8 mouse cellular contexts compared by ENCODE assay signal in the genomic region with DNA sequence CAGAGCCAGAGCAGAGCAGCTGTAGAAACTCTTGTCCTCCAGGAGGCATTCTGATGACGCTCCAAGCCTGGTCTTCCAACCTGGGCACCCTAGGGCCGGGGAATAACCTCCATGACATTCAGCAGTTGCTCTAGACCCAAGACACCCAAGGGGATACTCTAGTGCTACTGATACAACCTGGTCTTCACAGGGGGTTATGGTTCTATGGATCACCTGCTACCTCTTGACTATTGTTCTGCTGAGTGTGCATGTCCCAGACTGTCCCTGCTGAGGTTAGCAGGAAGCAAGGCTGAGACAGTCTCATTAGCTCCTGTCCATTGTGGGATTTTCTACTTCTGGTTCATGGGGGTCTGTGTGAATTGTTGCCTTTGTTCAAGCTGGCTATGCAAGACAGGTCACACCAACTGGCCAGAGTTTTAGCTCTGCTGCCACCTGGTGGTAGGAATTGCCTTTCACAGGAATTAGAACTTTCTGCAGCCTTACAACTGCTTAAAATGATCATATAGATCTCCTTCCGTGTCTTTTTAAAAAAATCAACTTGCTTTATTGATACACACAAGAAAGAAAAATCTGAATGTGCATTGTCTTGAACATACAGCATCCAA. TPM values are rescaled to one million over a fixed set of nuclear protein-coding genes. Genes with fewer than 3 reads are reported as not detected.
DNase-seq lines count a peak whose midpoint lies in the region; ATAC-seq and TF ChIP-seq lines count a peak whose summit lies in the region.

No protein-coding gene starts in this region.

- peak; percentile 68; the same call in 1 of the 2 replicates for ATAC-seq in embryonic facial prominence, embryonic 11.5 days (replicated peaks; ENCODE audit: insufficient number of reproducible peaks, low FRiP score, low TSS enrichment, low read depth)
- ATAC-seq in lung, embryonic 14.5 days (ENCODE audit: insufficient read depth), result peak; percentile 84; the same call in 1 of the 2 replicates

- H3K79me2 ChIP-seq in CH12.LX (replicated peaks; ENCODE audit: control insufficient read depth, extremely low read depth, insufficient read depth, poor library complexity, severe bottlenecking), result no peaks in the 10 kb centered on the region

- H3K27ac ChIP-seq in CH12.LX (ENCODE audit: insufficient read depth, low read depth), result no peak overlapping the region
- H3K27ac ChIP-seq in embryonic facial prominence, embryonic 11.5 days (replicated peaks; ENCODE audit: low read depth, low read length), result no peak overlapping the region
- H3K27ac ChIP-seq in lung, embryonic 14.5 days (ENCODE audit: low read depth), result no peak overlapping the region

- peak; percentile 86 for TF ChIP-seq RAD21 in CH12.LX (IDR thresholded peaks at IDR 0.05; ENCODE audit: low read depth, low read length)

- H3K9ac ChIP-seq in CH12.LX (ENCODE audit: insufficient read depth, low read depth), result no peak overlapping the region
- H3K9ac ChIP-seq in embryonic facial prominence, embryonic 11.5 days (replicated peaks; ENCODE audit: low read length), result no peak overlapping the region
- H3K9ac ChIP-seq in lung, embryonic 14.5 days, result no peak overlapping the region

- H3K36me3 ChIP-seq in CH12.LX (replicated peaks in 1 of 2; ENCODE audit: control insufficient read depth in 1 of 2, insufficient read depth in 1 of 2, low read length in 1 of 2), result no peaks in the 10 kb centered on the region
- no peaks in the 10 kb centered on the region for H3K36me3 ChIP-seq in embryonic facial prominence, embryonic 11.5 days (replicated peaks; ENCODE audit: control insufficient read depth, insufficient read depth, low read depth, low read length)
- no peaks in the 10 kb centered on the region for H3K36me3 ChIP-seq in lung, embryonic 14.5 days (ENCODE audit: insufficient read depth)

- no peak overlapping the region for H3K4me2 ChIP-seq in CH12.LX (ENCODE audit: insufficient read depth, low read depth, poor library complexity, severe bottlenecking)
- no peak overlapping the region for H3K4me2 ChIP-seq in embryonic facial prominence, embryonic 11.5 days (ENCODE audit: low read depth, low read length)
- H3K4me2 ChIP-seq in lung, embryonic 14.5 days, result no peak overlapping the region

- peak; percentile 51 to 90 for TF ChIP-seq CTCF in CH12.LX (conservative IDR thresholded peaks at IDR 0.05 in 1 of 2, IDR thresholded peaks at IDR 0.05 in 1 of 2; ENCODE audit: low read depth in 2 of 2, low read length in 2 of 2)
- TF ChIP-seq CTCF in lung, embryonic 14.5 days (IDR thresholded peaks at IDR 0.05; ENCODE audit: low read depth), result peak; percentile 88

- H3K4me1 ChIP-seq in CH12.LX (ENCODE audit: control insufficient read depth in 1 of 2, insufficient read depth in 2 of 2), result peaks cover 2 to 6% of the 10 kb centered on the region in 2 experiments; a peak in 2 of 4 replicates
- no peaks in the 10 kb centered on the region for H3K4me1 ChIP-seq in embryonic facial prominence, embryonic 11.5 days (ENCODE audit: control insufficient read depth, insufficient read depth, low read length)
- H3K4me1 ChIP-seq in lung, embryonic 14.5 days (ENCODE audit: insufficient read depth), result no peaks in the 10 kb centered on the region

- 49% methylated on average over 3 of the region's 3 CpGs for WGBS in embryonic facial prominence, embryonic 11.5 days
- WGBS in large intestine, adult 2 months, result 44% methylated on average over 3 of the region's 3 CpGs
- 48% methylated on average over 3 of the region's 3 CpGs for WGBS in lung, embryonic 14.5 days

- TF ChIP-seq EP300 in CH12.LX (IDR thresholded peaks at IDR 0.05; ENCODE audit: low read length), result no peak

- no peak for TF ChIP-seq POLR2A in CH12.LX (IDR thresholded peaks at IDR 0.05; ENCODE audit: low read depth, low read length)

- in situ Hi-C loops in CH12.LX (cut with MboI; ENCODE audit: low pct_ligation_motif_present, low pct_unique_long_range_greater_than_20kb, low sequenced_read_pairs), result no loop called here

- dilution Hi-C loops in CH12.LX (cut with MboI; ENCODE audit: extremely low pct_ligation_motif_present, extremely low pct_unique_long_range_greater_than_20kb, low sequenced_read_pairs), result no loop called here

- no peaks in the 10 kb centered on the region for H3K27me3 ChIP-seq in CH12.LX (replicated peaks)
- no peaks in the 10 kb centered on the region for H3K27me3 ChIP-seq in embryonic facial prominence, embryonic 11.5 days (ENCODE audit: control insufficient read depth, insufficient read depth, low read length)
- no peaks in the 10 kb centered on the region for H3K27me3 ChIP-seq in lung, embryonic 14.5 days (ENCODE audit: insufficient read depth, low read length)

- no peaks in the 10 kb centered on the region for H3K9me3 ChIP-seq in CH12.LX (replicated peaks; ENCODE audit: low read length)
- H3K9me3 ChIP-seq in embryonic facial prominence, embryonic 11.5 days (replicated peaks; ENCODE audit: control insufficient read depth, low read length), result no peaks in the 10 kb centered on the region
- no peaks in the 10 kb centered on the region for H3K9me3 ChIP-seq in lung, embryonic 14.5 days (ENCODE audit: low read depth, low read length)

- peak; percentile 77 for DNase-seq in CH12.LX (ENCODE audit: extremely low read depth)
- DNase-seq in adrenal gland, postnatal 36 days, result peak; percentile 75 to 79
- DNase-seq in embryonic facial prominence, embryonic 11.5 days (ENCODE audit: low spot score), result peak; percentile 91
- peak; percentile 67 to 77 for DNase-seq in heart, postnatal 36 days
- DNase-seq in large intestine, adult 2 months (ENCODE audit: low read depth, low spot score), result peak; percentile 25
- DNase-seq in lung, embryonic 14.5 days, result peak; percentile 93
- peak; percentile 44 for DNase-seq in ovary, postnatal 36 days (ENCODE audit: low spot score)
- DNase-seq in thymus, postnatal 25 days, result peak; percentile 68

- H3K4me3 ChIP-seq in CH12.LX (replicated peaks in 1 of 3; ENCODE audit: low read depth in 2 of 3, low read length in 2 of 3, poor library complexity in 1 of 3), result no peak overlapping the region
- H3K4me3 ChIP-seq in embryonic facial prominence, embryonic 11.5 days (ENCODE audit: low read depth, low read length), result no peak overlapping the region
- H3K4me3 ChIP-seq in lung, embryonic 14.5 days (ENCODE audit: low read depth, low read length), result no peak overlapping the region

- intact Hi-C loops in heart, postnatal 36 days (cut with DNase I), result loop anchor here (2.0 kb wide), 2 partner anchors 213 to 447 kb away; no protein-coding TSS in a partner anchor

TF ChIP-seq in CH12.LX, 34 proteins besides CTCF, POLR2A, EP300 and RAD21:
- peak; percentile 53 for TF ChIP-seq ZC3H11A (IDR thresholded peaks at IDR 0.05; ENCODE audit: low read depth, low read length)
- no peak for TF ChIP-seq ELF1 (IDR thresholded peaks at IDR 0.05; ENCODE audit: low read depth, low read length)
- TF ChIP-seq SMC3 (IDR thresholded peaks at IDR 0.05; ENCODE audit: low read depth, low read length), result peak; percentile 91
TF ChIP-seq in CH12.LX: peak in this region for 2.

RNA-seq across cellular contexts. Expression of a gene that starts 30.8 kb away (rescaled TPM):
- 71.5 and 84.0 TPM in 2 replicates for total RNA-seq in CH12.LX (2012; rRNA removed)
- 76.9 and 80.9 TPM in 2 replicates for total RNA-seq in CH12.LX (2014; rRNA removed)
- polyA plus RNA-seq in CH12.LX (2012; ENCODE audit: insufficient read length, low read depth), result 55.0 and 55.4 TPM in 2 replicates
- 10 to 100 TPM; 67.3 to 92.8 TPM for total RNA-seq in adrenal gland, postnatal 36 days (2021)
- polyA plus RNA-seq in embryonic facial prominence, embryonic 11.5 days (2014; fragmentation: Nextera tagmentation; extraction: Ambion mirVana), result 49.0 and 57.5 TPM in 2 replicates
- 10 to 100 TPM; 27.0 to 28.0 TPM for total RNA-seq in heart, postnatal 36 days (2021)
- polyA plus RNA-seq in large intestine, adult 2 months (2012; rRNA removed), result 89.5 and 117 TPM in 2 replicates
- 90.9 and 91.9 TPM in 2 replicates for polyA plus RNA-seq in lung, embryonic 14.5 days (2014; fragmentation: Nextera tagmentation; extraction: Ambion mirVana)

RNA-seq across cellular contexts. Expression of a gene that starts 51.2 kb away (rescaled TPM):
- 0.13 and 0.25 TPM in 2 replicates for total RNA-seq in CH12.LX (2012; rRNA removed)
- not detected in 2 replicates for total RNA-seq in CH12.LX (2014; rRNA removed)
- polyA plus RNA-seq in CH12.LX (2012; ENCODE audit: insufficient read length, low read depth), result 0.03 TPM in 1 of 2 replicates, not detected in the other
- total RNA-seq in adrenal gland, postnatal 36 days (2021), result under 1 TPM; 0.07 to 0.16 TPM
- polyA plus RNA-seq in embryonic facial prominence, embryonic 11.5 days (2014; fragmentation: Nextera tagmentation; extraction: Ambion mirVana), result 0.03 and 0.07 TPM in 2 replicates
- under 1 TPM; 0.08 to 0.11 TPM for total RNA-seq in heart, postnatal 36 days (2021)
- not detected in 2 replicates for polyA plus RNA-seq in large intestine, adult 2 months (2012; rRNA removed)
- polyA plus RNA-seq in lung, embryonic 14.5 days (2014; fragmentation: Nextera tagmentation; extraction: Ambion mirVana), result 0.03 TPM in 1 of 2 replicates, not detected in the other

Comparison
In these comparisons a context has a peak if more than half of its experiments do, and no peak if none do; other contexts are left out.
1. DNase-seq: peak in every context shown above with its lines; median percentile 93 in lung, embryonic 14.5 days; 91 in embryonic facial prominence, embryonic 11.5 days; 77 in CH12.LX; 77 in adrenal gland, postnatal 36 days; 72 in heart, postnatal 36 days; 68 in thymus, postnatal 25 days; 44 in ovary, postnatal 36 days; 25 in large intestine, adult 2 months.